Mouse (Mus musculus) lung, embryonic 16.5 days (tissue): ENCODE results near the gene Cd47. TPM values are rescaled to one million over a fixed set of nuclear protein-coding genes. Genes with fewer than 3 reads are reported as not detected.
A peak's percentile ranks its signal among the peaks of the same experiment; 100 is the strongest.

Source experiments
- ATAC-seq: fragments of 200-750 bp; cut with Nextera tagmentation; 2 replicates; pipeline ENCODE4 v1.8.0; 2017; ENCODE audit warnings: low read depth, mild to moderate bottlenecking, moderate library complexity
- H3K27ac ChIP-seq: fragments of 300-500 bp; sonication (generic); 2 replicates; pipeline ENCODE4 v1.5.1; 2014; ENCODE audit warnings: mild to moderate bottlenecking, control low read depth, low read length
- H3K27me3 ChIP-seq: fragments of 300-500 bp; sonication (generic); 2 replicates; pipeline ENCODE4 v1.6.1; 2014; ENCODE audit warnings: low read depth, low read length, mixed read lengths; ENCODE audit not compliant: control insufficient read depth, insufficient read depth
- H3K36me3 ChIP-seq: fragments of 300-500 bp; sonication (generic); 2 replicates; pipeline ENCODE4 v1.6.1; 2014; ENCODE audit warnings: low read length; ENCODE audit not compliant: control insufficient read depth, insufficient read depth
- H3K4me1 ChIP-seq: fragments of 300-500 bp; sonication (generic); replicated peaks from 2 replicates; pipeline ENCODE4 v1.6.1; 2014; ENCODE audit warnings: low read length, mixed read lengths; ENCODE audit not compliant: control insufficient read depth, insufficient read depth
- H3K4me2 ChIP-seq: fragments of 300-500 bp; sonication (generic); 2 replicates; pipeline ENCODE4 v1.6.1; 2014; ENCODE audit warnings: low read depth, low read length, control low read depth
- H3K4me3 ChIP-seq: fragments of 300-500 bp; sonication (generic); 2 replicates; pipeline ENCODE4 v1.5.1; 2014; ENCODE audit warnings: mild to moderate bottlenecking, low read length, control low read depth
- H3K9ac ChIP-seq: fragments of 300-500 bp; sonication (generic); 2 replicates; pipeline ENCODE4 v1.6.1; 2014; ENCODE audit warnings: low read length, control low read depth
- H3K9me3 ChIP-seq: fragments of 300-500 bp; sonication (generic); 2 replicates; pipeline ENCODE4 v1.6.1; 2016; ENCODE audit warnings: low read length; ENCODE audit not compliant: control insufficient read depth
- WGBS: fragments of 180-500 bp; shearing (Covaris S2); extraction: QIAGEN DNeasy Blood & Tissue Kit; methylation state at CpG from one replicate; pipeline ENCODE4 v1.1.7; 2014; 5-methylcytosine and 5-hydroxymethylcytosine counted together
- polyA plus RNA-seq: library from polyadenylated mRNA; unstranded; fragments of >200 nt; fragmentation: Nextera tagmentation; extraction: Ambion mirVana; gene quantifications from 2 replicates; pipeline ENCODE4 v1.2.1, GENCODE M21; 2015

Gene Cd47
- polyA plus RNA-seq, 1 experiment from 2014 or later: 136 TPM

DNA sequence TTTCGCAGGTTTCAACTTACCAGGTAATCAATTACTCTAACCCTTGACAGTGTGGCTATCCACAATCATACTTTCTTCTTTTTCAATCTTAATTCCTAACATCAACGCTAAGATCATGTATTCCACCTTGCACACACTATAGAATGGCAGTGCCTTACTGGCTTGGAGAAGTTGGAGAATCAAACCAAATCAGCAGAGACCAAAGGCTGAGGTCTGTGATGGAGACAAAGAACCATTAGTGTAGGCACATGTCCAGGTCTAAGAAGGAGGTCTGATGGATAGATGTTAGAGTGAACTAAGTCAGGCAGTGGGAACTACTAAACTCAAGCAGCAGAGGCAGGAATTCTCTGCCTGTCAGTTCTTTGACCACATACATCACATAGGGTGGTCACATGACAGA, 139.0 kb downstream of the Cd47 start:
- H3K4me1 ChIP-seq: 0 out of 2 replicates have a peak, but pooled peaks cover 5% of the 10 kb centered on the region
- 89% methylated on average over 2 of the region's 2 CpGs for WGBS

GRCm38 (mm10) chr16:49940473-49940872, 140.1 kb downstream of the Cd47 start:
- Histone ChIP-seq H3K27me3 (no peaks in the 10 kb centered on the region), H3K9me3 (no peaks in the 10 kb centered on the region), H3K4me2 (no peak overlapping the region), H3K9ac (no peak overlapping the region), H3K27ac (no peak overlapping the region), H3K4me3 (no peak overlapping the region), H3K36me3 (no peaks in the 10 kb centered on the region), H3K4me1 (0 out of 2 replicates have a peak, but pooled peaks cover 5% of the 10 kb centered on the region)
- ATAC-seq: no peak

More for the DNA sequence above, 139.0 kb downstream of the Cd47 start:
- Histone ChIP-seq H3K27me3 (no peaks in the 10 kb centered on the region), H3K36me3 (no peaks in the 10 kb centered on the region), H3K4me2 (no peak overlapping the region), H3K4me3 (no peak overlapping the region), H3K9ac (no peak overlapping the region), H3K9me3 (no peaks in the 10 kb centered on the region), H3K27ac (no peak overlapping the region)
- ATAC-seq: no peak

DNA sequence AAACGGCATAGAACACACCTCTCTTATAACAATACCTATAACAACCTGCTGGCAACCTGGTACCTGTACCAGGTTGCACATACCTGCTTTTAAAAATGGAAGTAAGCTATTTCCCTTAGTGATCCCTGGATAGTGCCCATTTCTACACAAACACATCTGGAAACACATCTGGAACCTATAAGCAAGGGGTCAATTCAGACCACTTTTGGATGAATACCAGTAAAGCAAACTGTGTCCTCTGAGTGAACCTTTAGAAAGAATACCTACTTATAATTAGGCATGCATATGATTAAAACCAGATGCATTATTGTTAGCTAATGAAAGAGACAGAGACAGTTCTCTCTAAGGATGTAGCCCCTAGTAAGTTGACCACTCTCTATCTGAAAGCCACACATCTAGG, 140.7 kb downstream of the Cd47 start:
- Histone ChIP-seq H3K9ac (no peak overlapping the region), H3K27ac (no peak overlapping the region), H3K4me1 (0 out of 2 replicates have a peak, but pooled peaks cover 5% of the 10 kb centered on the region), H3K9me3 (no peaks in the 10 kb centered on the region), H3K36me3 (no peaks in the 10 kb centered on the region), H3K4me3 (no peak overlapping the region), H3K4me2 (no peak overlapping the region), H3K27me3 (no peaks in the 10 kb centered on the region)
- WGBS: 76% methylated on average over 1 of the region's 1 CpGs
- no peak for ATAC-seq

DNA sequence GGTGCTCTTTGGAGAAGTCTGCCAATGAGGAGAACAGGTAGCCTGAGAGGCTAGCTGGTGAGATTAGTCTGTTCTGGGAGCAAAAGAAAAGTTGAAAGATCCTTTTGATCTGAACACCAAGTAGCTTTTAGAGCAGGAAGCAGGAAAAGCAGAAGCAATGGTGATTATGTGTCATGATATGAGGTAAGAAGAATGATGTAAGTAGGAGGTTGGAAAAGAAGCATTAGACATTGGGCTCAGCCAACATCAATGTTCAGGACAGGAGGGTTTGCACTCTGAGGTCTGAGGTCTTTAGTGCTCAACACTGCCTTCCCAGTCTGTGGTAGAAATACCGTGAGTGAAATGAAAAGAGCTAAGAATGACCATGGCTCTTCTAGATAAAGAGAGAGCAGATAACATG, 143.4 kb downstream of the Cd47 start:
- Histone ChIP-seq H3K4me1 (no peaks in the 10 kb centered on the region), H3K4me2 (no peak overlapping the region), H3K36me3 (no peaks in the 10 kb centered on the region), H3K4me3 (no peak overlapping the region), H3K27me3 (no peaks in the 10 kb centered on the region), H3K27ac (no peak overlapping the region), H3K9me3 (no peaks in the 10 kb centered on the region), H3K9ac (no peak overlapping the region)
- 58% methylated on average over 1 of the region's 1 CpGs for WGBS
- no peak for ATAC-seq

DNA sequence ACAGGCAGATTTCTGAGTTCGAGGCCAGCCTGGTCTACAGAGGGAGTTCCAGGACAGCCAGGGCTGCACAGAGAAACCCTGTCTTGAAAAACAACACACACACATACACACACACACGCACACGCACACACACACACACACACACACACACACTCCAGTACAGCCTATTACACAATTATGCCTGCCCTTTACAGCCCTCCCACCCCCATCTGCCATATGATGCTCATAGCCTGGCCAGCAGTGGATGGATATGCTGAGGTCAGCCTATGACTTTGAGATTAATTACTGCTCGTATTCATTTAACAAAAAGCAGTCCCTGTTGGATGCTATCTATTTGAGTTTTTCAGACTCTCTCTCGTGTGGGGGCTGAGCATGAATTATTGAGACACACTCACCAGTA, 144.8 kb downstream of the Cd47 start:
- H3K9me3 ChIP-seq: no peaks in the 10 kb centered on the region
- peak; percentile 56 for ATAC-seq
- no peak overlapping the region for H3K4me3 ChIP-seq
- H3K27me3 ChIP-seq: no peaks in the 10 kb centered on the region
- H3K9ac ChIP-seq: no peak overlapping the region
- WGBS: 69% methylated on average over 5 of the region's 5 CpGs
- H3K4me2 ChIP-seq: no peak overlapping the region
- H3K4me1 ChIP-seq: peaks cover 2% of the 10 kb centered on the region; the same call in 1 of the 2 replicates
- no peak overlapping the region for H3K27ac ChIP-seq
- no peaks in the 10 kb centered on the region for H3K36me3 ChIP-seq

DNA sequence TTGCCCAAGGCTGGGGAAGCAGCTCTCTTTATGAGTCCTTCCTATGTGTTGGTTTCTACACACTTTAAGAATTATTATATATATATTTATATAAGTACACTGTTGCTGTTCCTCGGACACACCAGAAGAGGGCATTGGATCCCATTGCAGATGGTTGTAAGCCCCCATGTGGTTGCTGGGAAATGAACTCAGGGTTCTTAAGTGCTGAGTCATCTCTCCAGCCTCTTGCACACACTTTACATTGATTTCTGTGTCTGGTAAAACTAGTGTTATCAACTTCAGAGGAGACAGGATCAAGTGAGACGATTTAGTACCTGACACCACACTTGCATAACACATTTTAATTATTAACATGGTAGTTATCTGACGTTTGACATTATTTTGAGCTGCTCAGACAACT, 146.7 kb downstream of the Cd47 start:
- H3K27me3 ChIP-seq: no peaks in the 10 kb centered on the region
- H3K9me3 ChIP-seq: peaks cover 3% of the 10 kb centered on the region; the same call in 1 of the 2 replicates
- H3K4me3 ChIP-seq: no peak overlapping the region
- ATAC-seq: no peak
- peaks cover 5% of the 10 kb centered on the region for H3K4me1 ChIP-seq
- WGBS: 60% methylated on average over 3 of the region's 3 CpGs
- H3K4me2 ChIP-seq: no peak overlapping the region
- H3K27ac ChIP-seq: no peak overlapping the region
- no peaks in the 10 kb centered on the region for H3K36me3 ChIP-seq
- H3K9ac ChIP-seq: no peak overlapping the region

DNA sequence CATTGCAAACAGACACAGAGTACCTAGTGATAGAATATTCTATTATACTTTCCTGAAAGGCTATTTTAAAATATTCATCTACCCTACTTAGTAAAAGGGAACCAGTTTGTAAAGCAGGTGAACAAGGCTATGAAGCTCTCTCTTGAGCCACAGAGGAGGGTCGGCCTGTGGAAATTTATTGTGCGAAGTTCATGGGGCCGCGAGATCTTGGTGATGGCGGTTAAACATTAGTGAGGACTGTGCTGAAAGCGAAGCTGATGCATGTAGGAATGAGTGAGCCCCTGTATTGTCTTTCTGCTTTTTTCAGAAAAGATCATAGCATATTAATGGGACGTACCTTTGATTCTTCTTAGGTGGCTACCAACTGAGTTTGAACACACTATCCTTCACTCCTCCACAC, 147.3 kb downstream of the Cd47 start:
- WGBS: 90% methylated on average over 7 of the region's 7 CpGs
- Histone ChIP-seq H3K4me3 (no peak overlapping the region), H3K4me2 (no peak overlapping the region), H3K36me3 (no peaks in the 10 kb centered on the region), H3K9me3 (peaks cover 3% of the 10 kb centered on the region; the same call in 1 of the 2 replicates), H3K27me3 (no peaks in the 10 kb centered on the region), H3K9ac (no peak overlapping the region), H3K27ac (no peak overlapping the region), H3K4me1 (peaks cover 9% of the 10 kb centered on the region)
- ATAC-seq: no peak

DNA sequence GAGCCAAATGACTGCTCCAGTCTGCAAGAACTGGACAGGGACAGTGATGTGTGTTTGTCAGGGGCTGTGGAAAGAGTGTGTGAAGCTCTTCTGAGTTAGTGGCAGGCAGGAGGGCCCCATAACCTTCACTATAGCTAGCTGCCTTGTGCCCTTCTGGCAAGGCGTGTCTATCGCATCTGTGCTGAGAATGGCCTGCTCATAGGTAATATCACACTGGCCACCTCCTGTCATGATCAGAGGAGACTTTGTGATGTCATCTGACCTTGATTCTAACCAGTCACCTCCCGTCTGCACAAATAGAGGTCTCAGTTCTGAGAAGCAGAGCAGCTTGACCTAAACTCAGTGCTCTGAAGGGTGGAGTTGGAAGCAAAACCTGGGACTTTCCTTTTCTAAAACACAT, 148.0 kb downstream of the Cd47 start:
- Histone ChIP-seq H3K9ac (no peak overlapping the region), H3K4me2 (no peak overlapping the region), H3K27ac (0 out of 2 replicates have a peak overlapping the region, but pooled peaks have one; percentile 15), H3K4me3 (no peak overlapping the region), H3K27me3 (no peaks in the 10 kb centered on the region), H3K4me1 (peaks cover 14% of the 10 kb centered on the region), H3K9me3 (peaks cover 3% of the 10 kb centered on the region; the same call in 1 of the 2 replicates), H3K36me3 (no peaks in the 10 kb centered on the region)
- no peak for ATAC-seq
- WGBS: 85% methylated on average over 3 of the region's 3 CpGs

GRCm38 (mm10) chr16:49949261-49949660, 148.9 kb downstream of the Cd47 start:
- peaks cover 3% of the 10 kb centered on the region; the same call in 1 of the 2 replicates for H3K9me3 ChIP-seq
- peaks cover 21% of the 10 kb centered on the region for H3K4me1 ChIP-seq
- 43% methylated on average over 4 of the region's 4 CpGs for WGBS
- no peak overlapping the region for H3K27ac ChIP-seq
- no peaks in the 10 kb centered on the region for H3K27me3 ChIP-seq
- no peak overlapping the region for H3K9ac ChIP-seq
- ATAC-seq: no peak
- H3K4me2 ChIP-seq: no peak overlapping the region
- no peak overlapping the region for H3K4me3 ChIP-seq
- H3K36me3 ChIP-seq: no peaks in the 10 kb centered on the region

- Histone ChIP-seq H3K9me3 (peaks cover 3% of the 10 kb centered on the region; the same call in 1 of the 2 replicates), H3K4me1 (peaks cover 23% of the 10 kb centered on the region), H3K27me3 (no peaks in the 10 kb centered on the region), H3K9ac (no peak overlapping the region), H3K4me2 (no peak overlapping the region), H3K4me3 (no peak overlapping the region), H3K36me3 (no peaks in the 10 kb centered on the region), H3K27ac (no peak overlapping the region)
- no peak for ATAC-seq
- WGBS: 90% methylated on average over 2 of the region's 2 CpGs
Measured at GRCm38 (mm10) chr16:49950340-49950739, 150.0 kb downstream of the Cd47 start.
